Mouse (Mus musculus) forelimb bud, embryonic 11.5 days (tissue): ENCODE results near the gene 1810013L24Rik.
A peak's percentile ranks its signal among the peaks of the same experiment; 100 is the strongest.

Experiments
- DNase-seq: peaks from one replicate; pipeline ENCODE4 v3.0.0-alpha.2; 2012; ENCODE audit warnings: low read depth, low spot score

1810013L24Rik gene

DNA sequence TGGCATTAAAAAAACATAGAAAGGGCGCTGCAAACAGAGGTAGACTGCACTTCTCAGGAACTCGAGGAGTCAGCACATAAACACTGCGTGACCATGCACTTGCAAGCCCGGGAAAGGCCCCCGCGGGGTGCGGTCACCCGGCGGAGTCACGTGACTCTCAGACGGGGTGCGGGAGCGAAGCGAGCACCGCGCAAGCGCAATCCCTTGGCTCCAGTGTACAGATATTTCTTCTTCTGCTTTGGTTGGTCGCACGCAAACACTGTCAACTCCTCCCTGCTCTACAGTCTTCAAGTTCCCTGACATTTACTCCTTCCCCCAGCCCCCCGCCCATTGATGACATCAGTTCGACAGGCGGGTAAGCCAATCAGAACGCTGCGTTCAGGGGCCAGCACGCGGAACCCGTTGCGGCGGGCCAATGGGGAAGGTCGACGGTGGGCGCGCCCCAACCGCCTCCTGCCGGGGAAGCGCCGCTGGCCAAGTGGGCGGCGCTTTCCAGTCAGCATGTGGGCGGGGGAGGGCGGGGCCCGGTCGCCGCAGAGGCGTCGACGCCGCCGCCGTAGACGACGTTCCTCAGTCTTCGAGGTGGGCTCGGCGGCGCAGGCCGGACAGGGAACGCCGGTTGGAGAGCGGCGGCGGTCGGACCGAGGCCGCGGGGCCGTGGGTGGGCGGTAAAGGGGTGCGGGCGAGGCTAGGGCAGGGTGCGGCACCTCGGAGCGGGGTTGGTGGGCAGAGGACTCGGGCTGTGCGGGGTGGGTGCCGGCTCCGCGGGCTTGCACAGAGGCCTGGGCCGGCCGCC is at the start of gene 1810013L24Rik:
TSS of gene 1810013L24Rik (plus strand) at position 537 of the 796 bp plus-strand sequence.
- DNase-seq: peak; percentile 98

DNA sequence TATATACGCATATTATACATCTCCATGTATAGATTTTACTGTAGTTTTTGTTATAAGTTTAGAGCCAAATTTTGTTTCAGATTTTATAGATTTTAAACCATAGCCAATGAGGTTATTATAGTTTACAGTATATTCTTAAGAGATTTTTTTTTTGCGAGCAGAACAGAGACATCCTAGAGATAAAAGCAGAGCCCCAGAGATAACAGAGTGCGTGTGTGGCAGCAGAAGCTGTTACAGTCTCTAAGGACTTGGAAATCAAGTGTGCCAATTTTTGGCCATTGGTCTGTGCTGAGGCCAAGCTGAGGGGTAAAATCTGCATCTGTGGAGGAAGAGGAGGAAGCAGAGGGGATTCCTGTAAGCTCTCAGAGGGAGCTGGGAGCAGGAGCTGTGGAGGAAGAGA is 49.7 kb upstream of the 1810013L24Rik start:
- DNase-seq: no peak

DNA sequence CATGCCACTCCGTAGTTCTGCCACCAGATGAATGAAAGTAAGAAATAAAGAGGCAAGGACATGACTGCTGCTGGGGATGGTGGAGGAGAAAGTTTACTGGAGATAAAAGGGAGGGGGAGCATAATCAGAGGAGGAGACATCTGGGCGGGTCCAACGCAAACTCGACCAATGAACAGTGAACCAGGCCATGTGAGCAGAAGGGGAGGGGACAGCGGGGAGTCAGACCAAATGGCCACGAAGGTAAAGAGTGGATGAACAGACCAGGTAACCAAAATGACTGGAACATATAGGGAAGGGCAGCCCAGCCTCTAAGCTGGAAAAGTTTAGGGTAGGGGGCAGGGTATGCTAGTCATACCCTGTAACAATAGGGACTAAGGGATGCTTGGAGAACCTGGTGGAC is 48.7 kb upstream of the 1810013L24Rik start:
- no peak for DNase-seq

DNA sequence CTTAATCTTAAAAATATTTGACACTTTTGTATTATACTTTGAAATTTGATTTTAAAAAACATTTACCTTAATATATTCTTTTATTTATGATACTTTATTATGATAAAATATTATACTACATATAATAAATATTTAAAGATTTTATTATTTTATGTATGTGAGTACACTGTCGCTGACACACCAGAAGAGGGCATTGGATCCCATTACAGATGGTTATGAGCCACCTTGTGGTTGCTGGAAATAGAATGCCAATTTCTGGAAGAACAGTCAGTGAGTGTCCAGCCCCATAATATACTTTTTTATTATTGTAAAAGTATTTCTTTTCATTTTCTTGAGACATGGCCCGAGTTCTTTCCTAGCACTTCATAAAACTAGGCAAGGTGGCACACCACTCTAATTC is 48.2 kb upstream of the 1810013L24Rik start:
- DNase-seq: no peak

DNA sequence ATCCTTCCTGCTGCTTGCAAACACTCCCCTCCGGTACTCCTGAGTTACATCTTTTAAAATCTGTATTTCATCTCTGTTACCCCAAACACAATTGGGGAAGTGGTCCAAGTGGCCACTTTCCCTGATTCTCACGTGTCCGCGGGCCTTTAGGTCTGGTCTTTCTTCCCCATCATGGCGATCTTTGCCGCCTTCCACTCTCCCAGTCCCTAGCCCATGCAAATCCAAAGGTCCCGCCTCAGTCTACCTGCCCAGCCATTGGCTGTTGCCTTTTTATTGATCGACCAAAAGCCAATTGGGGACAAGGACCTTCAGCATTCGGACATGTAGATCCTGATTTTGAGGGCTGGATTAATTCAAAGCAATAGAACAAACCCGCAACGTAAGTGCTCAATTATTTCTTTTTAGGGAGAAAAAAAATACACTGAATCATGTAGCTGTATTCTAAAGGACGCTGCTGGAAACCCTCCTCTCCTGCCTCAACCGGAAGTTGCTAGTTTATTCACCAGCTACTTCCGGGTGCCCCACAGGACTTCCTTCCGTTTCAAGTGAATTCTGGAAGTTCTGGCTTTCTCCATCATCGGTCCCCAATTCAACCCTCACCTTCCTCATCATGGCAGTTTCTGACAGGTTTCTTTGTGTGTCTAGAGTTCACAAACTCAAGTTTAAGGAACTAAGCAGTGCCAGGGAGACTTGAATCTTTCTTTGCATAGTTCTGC is 46.5 kb upstream of the 1810013L24Rik start:
- DNase-seq: no peak

DNA sequence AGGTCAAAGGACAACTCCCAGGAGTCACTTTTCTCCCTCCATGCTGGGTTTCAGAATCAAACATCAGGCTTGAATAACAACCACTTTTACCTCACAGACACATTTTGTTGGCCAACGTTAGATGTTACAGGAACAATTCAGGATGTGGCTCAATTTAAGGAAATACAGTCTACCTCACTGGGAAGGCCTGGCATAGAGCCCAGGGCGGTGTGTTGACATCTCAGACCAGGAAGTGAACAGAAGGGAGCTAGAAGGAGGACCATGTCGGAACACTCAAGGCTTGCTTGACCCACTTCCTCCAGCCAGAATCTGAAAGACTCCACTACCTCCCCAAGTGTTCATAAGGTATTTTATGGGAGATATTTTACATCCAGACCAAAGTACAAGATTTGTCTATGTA is 45.1 kb upstream of the 1810013L24Rik start:
- DNase-seq: no peak

DNA sequence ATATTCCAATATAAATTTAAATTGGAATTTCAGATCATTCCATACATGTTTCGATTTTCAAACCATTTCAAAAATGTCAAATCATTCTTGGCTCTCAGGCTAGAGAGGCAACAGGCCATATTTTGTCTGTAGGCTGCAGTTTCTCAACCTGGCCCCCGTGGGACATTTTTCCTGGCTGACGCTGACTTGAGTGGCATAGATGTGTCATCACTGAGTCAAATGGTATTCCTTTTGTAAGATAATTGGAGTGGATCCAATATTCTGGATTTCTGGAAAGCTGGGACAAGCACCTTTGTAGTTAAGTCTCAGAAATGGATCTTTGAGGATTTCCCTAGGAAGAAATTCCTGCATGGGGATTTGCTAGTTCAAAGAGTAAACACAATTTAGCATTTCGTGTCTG is 39.0 kb upstream of the 1810013L24Rik start:
- no peak for DNase-seq

DNA sequence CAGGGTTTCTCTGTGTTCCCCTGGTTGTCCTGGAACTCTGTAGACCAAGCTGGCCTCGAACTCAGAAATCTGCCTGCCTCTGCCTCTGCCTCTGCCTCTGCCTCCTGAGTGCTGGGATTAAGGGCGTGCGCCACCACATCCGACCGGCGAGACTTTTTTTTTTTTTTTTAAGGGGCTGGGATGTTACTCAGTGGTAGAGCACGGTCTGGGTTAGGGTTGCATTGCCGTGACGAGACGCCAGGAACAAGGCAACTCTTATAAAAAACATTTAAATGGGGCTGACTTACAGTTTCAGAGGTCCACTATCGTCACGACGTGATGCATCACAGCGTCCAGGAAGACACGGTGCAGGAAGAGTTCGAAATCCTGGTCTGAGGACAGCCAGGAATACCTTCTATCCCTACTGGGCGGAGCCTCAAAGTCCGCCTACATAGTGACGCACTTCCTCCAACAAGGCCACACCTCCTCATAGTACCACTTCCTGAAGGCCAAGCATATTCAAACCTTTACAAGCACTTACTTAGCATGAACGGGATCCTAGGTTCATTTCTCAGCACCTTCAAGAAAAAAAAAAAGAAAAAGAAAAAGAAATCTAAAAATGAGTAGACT is 37.8 kb upstream of the 1810013L24Rik start, which contains the start of gene Usp7:
TSS of gene Usp7 (minus strand) at position 360 of the 609 bp plus-strand sequence.
- DNase-seq: no peak

DNA sequence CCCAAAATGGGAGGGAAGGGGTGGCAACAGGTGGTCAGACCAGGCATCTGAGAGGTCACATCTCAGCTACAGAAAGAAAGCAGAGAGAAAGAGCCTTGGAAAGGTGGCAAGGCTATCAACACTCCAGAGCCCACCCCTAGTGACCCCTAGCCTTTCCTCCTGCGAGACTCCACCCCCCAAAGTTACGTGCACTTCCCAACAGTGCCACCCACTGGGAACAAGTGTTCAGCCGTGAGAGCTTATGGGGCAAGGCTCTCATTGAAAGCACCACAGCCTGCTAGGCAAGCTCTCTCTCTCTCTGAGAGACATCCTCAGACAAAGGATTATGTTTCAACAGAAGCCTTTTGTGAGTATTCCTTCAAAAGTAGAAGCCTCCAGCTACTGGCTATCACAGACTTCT is 34.9 kb upstream of the 1810013L24Rik start:
- no peak for DNase-seq

DNA sequence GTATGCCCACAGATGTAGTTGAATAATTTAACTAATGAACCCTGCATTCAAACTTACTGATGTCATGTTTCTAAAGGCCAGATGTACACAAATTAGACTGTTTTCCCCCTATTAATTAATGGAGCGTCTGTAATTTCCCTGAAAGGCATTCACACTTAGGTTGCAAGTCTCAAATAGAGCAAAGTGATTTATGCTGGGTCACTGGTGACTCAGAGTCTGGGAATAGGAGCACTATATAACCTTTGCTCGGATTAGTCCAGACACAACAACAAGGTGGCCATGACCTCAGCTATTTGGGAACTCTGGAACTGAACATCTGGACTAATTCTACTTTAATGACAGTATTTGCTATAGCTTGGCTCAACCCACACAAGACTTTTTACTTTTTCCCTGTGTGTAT is 34.0 kb upstream of the 1810013L24Rik start:
- DNase-seq: peak; percentile 9

DNA sequence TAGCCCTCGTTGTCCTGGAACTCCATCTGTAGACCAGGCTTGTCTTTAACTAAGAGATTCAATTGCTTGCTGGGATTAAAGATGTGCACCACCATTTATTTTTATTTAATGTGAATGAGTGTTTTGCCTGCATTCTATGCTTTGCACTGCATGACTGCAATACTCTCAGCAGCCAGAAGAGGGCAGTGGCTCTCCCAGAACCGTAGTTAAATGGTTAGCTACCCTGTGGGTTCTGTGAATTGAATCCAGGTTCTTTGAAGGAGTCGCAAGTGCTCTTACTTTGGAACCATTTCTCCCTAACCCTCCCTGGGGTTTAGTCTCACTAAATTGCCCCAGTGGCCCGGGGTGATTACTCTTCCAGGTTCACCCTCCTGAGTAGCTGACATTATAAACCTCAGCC is 23.2 kb upstream of the 1810013L24Rik start:
- DNase-seq: peak; percentile 38

DNA sequence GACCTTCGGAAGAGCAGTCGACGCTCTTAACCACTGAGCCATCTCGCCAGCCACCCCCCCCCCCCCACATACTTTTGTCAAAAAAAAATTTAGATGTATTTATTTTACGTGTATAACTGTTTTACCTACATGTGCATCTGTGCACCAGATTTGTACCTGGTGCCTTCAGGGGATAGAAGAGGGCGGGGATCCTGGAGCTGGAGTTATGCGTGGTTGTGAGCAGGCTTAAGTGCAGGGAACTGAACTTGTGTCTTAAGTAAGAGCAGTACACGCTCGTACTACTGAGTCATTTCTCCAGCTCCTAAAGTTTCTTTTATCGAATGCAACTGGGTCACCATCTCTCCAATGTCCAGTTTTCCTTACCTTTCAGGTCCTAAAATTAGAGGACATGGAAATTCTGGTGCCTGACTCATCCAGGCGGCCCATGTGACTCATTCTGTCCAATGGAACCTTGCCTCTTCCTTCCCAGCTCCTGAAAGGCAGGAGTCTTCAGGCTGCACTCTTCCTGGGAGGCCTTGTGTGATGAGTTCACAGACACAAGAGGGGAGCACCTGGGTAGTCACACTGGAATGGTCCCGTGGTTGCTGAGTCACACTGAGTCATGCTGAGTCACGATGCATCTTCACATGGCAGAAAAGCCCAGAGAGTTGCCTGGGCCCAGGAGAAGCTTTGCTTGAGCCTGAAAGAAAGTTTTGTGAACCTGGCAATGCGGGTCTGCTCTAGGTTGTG is 19.3 kb upstream of the 1810013L24Rik start:
- no peak for DNase-seq

DNA sequence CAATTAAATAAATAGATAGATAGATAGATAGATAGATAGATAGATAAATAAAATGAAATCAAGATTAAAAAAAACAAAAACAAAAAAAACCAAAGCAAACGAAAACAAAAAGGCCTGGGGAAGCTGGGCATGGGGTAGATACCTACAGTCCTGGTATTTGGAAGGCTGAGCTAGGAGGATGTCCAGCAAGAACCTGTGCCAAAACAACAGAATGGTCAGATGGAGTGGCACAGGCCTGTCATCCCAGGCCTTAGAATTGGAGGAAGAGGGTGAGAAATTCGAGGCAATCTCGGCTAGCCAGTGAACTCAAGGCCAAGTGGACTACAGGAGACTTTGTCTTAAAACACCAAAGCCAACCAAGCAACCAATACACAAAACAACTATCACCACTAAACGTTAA is 12.0 kb upstream of the 1810013L24Rik start:
- no peak for DNase-seq

DNA sequence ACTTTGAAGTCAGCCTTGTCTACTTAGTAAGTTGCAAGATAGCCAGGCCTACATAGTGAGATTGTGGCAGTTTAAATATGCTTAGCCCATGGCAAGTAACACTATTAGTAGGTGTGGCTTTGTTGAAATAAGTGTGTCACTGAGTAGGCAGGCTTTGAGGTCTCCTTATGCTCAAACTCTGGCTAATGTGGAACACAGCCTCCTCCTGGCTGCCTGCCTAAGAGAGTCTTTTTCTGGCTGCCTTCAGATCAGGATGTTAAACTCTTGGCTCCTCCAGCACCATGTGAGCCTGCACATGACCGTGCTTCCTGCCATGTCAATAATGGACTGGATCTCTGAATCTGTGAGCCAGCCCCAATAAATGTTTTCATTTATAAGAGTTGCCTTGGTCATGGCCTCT is 8.5 kb upstream of the 1810013L24Rik start:
- DNase-seq: no peak

DNA sequence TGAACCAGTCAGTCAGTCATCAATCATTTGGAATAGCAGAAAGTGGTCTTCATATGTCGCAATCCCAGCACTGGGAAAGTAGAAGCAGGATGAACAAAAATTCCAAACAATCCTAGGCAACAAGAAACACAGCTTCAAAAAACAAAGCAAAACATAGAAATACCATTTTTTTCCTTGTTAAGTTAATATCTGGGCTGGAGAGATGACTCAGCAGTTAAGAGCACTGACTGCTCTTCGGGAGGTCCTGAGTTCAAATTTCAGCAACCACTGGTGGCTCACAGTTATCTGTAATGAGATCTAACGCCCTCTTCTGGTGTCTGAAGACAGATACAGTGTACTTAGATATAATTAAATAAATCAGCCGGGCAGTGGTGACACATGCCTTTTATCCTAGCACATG is 7.3 kb upstream of the 1810013L24Rik start:
- no peak for DNase-seq

DNA sequence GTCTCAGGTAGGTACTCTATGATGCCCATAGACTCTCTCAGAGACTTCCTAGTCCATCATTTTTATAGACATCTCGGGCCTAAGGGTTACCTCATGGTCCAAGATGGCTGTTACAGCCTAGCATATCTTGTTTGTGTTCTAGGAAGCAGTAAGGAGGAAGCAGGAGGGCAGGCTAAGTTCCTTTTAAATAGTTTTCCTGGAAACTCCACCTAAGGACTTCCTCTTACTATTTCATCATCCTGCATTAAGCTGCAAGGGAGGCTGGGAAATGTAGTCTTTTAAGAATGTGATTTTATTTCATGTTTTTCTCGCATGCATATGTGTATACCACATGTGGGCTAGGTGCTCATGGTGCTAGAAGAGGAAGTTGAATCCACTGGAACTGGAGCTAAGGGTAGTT is 6.2 kb upstream of the 1810013L24Rik start:
- no peak for DNase-seq

DNA sequence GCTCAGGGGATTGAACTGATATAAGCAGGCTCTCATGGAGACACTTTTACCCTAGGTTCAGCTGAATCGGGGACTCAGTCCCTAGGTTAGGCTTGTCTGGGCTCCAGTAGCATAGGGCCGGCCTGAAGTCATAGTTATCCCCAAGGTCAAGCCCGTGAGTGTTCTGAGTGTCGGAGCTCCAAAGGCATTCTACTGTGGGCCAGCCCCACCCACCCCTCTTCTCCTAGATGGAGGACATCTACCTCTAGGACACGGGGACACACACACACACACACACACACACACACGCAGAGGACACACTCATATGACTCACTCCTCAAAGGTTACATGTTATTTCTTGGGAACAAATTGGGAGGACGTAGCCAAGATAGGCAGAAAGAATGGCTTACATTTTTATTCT is 2.5 kb upstream of the 1810013L24Rik start:
- DNase-seq: no peak

DNA sequence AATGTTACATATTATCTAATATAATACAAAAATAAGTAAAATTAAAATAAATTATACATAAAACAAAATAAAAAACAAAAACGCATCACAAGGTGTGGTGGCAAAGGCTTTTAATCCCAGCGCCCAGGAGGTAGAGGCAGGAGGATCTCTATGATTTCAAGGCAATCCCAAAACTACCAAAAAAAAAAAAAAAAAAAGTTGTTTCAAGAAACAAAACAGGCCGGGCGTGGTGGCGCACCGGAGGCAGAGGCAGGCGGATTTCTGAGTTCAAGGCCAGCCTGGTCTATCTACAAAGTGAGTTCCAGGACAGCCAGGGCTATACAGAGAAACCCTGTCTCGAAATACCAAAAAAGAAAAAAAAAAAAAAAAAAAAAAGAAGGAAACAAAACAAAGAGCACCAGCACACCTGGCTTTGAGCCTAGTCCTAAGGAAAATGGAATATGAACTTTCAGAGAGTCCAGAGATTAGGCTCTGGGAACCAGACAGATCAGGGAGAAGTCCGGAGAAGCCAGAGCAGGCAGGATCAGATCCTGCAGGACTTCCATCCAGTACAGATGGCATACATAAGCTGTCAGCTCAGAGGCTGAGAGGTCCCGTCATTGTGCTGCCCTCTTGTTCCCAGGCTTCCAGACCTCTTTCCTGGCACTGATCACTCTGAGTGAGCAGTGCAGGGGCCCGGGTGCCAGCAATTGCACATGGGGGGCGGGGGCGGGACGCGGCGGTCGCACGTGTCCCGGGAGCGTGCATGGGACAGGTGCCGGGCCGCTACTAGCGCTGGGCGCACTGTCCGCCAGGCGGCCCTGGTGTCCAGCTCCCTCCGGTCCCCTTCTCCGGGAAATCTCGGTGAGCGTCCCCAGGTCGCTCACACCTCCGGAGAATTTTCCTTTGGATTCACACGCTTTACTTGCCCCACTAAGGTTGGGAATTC is 1.0 kb upstream of the 1810013L24Rik start:
- DNase-seq: no peak

DNA sequence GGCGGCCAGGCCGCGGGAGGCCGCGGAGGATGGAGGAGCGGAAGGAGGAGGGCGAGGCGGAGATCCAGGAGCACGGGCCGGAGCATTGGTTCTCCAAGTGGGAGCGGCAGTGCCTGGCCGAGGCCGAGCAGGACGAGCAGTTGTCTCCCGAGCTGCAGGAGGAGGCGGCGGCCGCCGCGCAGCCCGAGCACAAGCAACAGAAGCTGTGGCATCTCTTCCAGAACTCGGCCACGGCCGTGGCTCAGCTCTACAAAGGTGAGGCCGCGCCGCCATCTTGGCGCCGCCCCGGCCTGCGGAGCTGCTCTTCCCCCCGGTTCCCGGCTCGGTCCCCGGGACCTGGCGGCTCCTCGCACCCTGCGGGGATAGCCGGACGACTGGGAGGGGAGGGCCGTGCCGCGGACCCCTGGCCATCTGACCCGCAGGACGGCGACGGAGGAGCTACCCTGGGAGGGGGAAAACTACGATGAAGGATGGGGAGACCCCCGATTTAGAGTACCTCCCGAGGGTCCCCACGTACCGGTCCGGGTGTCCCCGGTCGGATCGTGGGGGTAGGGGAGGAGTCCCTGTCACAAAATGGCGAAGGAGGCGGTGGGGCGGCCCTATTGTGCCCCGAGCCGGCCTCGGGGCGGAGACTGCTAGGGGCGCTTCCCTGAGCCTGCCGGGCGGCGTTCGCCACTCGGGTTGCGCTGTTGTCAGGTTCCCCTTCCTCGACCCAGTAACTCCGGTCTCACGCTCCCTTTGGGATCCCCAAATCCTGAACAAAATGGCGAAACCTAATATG is 721 bp downstream of the 1810013L24Rik start:
- DNase-seq: peak; percentile 29

DNA sequence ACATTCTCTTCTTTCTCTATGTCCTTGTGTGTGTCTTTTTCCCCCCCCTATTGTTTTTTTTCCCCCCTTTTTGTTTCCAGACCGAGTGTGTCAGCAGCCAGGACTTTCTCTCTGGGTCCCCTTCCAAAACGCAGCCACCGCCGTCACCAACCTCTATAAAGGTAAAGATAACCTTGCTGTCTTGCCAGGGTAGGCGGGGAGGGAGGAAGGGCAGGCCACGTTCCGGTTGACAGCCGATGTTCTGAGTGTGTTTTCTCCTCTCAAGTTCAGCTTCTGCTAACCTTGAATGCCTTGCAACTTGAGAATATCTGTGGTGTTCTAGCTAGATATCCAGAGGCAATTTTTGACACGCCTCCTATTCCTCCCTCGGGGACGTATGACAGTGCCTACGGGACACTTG is 1.3 kb downstream of the 1810013L24Rik start:
- no peak for DNase-seq
